Mouse (Mus musculus): ENCODE measurements around the gene Slc4a8. TPM values are rescaled to one million over a fixed set of nuclear protein-coding genes. Genes with fewer than 3 reads are reported as not detected.

The Slc4a8 gene
- polyA plus RNA-seq, 3 experiments from 2014 or later, result 7.4 to 10.9 (median 9.1) TPM

DNA sequence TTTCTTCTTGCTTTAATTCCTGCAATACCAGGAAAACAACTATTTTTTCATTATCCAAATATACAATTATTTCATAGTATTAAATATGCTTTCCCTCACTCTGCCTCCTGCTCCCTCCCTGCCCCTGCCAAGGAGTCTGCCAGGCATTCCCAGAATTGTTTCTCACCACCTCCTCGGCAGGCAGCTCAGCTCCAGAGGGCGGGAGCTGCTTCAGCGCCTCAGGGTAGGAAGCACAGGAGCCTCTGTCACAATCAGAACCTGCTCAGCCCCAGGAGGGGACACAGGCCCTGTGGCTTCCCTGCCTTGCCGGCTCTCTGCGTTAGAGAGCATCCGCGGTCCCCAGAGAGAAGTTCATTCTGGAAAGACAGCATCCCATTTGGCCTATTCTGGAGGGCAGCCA lies 71.2 kb downstream of the Slc4a8 start:
- no peak for ATAC-seq

DNA sequence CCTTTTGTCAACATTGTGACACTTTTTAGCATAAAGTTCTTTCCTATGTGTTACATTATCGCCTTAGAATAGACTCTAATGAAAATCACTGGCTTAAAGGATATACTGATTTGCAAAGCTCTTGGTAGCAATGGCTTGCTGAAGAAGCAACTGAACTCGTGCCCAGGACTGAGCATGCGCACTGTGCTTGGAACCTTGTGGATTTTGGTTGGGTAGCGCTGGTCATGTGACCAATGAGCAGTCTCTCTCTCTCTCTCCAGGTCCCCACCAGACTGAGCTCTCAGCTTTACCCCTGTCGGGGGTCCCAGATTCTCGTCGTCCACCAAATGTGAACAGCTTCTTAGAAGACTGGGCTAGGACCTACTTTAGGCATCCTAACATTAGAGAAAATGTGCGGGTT lies 75.2 kb downstream of the Slc4a8 start:
- no peak for ATAC-seq

DNA sequence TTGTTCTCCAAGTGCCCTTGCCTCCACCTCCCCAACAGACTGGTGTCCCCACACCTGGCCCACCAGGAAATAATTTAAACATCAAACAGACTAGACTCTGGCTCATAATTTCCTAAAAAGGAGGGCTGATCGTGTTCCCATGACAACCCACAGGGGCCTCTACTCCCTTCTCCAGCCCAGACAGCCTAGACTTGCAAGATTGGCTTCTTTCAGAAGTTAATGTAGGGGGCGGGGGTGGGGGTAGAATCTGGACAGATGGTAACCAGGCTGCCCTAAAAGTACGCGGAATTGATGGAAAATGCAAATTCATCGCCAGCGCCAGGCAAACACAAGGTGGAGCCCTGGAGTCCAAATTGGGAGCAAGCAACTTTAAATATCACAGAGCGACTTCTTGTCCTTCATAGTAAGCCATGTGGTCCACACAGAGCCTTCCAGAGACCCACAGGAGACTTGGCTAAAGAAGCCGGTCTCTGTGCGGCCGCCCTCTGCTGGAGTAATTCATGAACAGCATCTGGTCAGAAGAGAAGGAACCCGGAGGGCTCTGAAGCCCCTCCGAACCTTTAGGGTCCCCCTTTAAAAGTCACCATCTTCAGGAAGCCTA lies 77.2 kb downstream of the Slc4a8 start:
- ATAC-seq, result no peak

DNA sequence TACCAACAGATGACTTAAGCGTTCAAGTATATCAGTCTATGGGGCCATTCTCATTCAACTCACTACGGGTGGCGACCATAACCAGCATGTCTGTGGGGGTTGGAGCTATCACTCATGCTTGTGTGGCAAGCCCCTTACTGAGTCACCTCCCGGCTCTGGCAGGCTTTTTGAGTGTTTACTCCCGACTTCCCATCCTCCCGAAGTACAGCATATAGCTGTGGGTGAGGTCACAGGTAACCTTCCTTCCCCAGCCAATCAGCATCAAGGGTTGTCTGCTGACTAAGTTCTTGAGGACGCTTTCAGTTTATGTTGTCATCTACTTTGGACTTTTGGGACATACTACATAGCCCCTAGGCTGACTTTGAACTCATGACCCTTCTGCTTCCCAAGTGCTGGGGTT lies 82.8 kb downstream of the Slc4a8 start:
- no peak for ATAC-seq

DNA sequence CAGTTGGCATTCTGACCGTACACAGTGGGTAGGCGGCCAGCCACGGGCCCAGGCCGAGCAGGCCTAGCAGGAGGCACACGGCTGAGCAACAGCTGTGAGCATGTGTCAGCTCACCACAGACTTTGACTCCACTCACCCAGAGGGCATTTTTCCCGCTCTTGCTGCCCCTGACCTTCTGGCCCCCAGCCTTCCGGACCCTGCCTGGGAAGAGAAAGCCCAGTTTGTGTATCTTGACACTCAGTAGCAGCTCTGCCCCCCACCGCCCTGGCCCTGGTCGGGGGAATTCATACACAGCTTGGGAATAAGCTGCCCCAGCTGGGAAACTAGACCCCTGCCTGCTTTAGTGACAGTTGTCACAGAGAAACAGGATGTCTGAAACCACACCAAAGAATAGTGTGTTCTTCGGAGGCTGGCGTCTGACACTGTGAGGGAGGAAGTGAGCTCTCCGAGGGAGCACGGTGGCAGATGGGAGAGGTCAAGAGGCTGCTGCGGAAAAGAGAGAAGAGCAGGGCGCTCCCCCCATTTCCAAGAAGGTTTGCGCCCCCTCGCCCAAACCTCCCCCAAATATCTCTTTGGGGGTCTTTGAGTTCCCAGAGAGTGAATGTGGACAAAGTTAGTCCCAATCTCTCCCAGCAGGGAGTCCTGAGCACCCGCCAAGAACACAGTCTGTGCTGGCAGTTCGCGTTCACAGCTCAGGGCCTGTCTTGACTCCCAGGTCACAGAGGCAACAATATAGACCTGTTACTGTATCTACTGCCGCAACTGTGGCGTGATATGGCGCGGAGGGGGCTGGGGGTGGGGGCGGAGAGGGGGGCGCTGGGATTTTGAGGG lies 83.7 kb downstream of the Slc4a8 start:
- ATAC-seq, result peak; percentile 99

DNA sequence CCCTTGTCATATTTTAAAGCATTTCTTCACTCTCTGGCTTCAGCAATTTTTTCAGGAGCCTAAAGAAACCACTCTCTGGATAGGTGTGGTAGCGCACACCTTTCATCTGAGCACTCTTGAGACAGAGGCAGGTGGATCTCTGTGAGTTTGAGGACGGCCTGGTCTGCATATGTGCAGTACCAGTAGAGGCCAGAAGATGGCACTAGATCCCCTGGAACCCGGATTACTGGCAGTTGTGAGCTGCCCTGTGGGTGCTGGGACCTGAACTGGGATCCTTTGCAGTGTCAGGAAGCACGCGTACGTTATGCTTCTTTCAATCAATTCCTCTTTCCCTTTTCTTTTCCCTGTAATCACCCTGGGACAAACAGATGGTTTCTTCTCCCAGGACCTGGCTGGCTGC lies 85.6 kb downstream of the Slc4a8 start:
- ATAC-seq, result no peak

DNA sequence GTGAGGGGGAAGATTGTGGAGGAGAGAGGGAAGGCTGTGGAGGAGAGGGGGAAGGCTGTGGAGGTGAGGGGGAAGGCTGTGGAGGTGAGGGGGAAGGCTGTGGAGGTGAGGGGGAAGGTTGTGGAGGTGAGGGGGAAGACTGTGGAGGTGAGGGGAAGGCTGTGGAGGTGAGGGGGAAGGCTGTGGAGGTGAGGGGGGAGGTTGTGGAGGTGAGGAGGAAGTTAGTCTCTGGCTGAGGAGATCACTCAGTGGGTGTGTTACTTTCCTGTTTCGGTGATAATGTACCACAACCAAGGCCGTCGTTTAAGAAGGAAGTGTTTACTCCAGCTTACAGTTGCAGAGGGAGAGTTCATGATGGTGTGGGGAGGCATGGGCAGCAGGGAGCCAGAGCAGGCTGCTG lies 96.0 kb downstream of the Slc4a8 start:
- ATAC-seq, result no peak

DNA sequence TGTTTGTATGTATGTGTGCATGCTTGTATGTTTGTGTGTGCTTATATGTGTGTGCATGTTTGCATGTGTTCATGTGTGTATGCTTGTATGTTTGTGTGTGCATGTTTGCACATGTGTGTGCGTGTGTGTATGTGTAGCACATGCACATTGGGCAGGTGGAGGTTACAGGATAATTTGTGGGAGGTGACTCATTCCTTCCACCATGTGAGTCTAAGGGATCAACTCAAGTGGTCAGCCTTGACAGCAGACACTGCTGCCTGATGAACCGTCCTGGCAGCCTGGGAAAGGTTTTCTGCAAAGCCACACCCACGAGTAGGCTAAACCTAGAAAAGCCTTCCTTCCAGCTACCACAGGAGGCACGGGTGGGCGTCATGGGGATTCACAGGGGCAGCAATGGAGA lies 99.3 kb downstream of the Slc4a8 start:
- ATAC-seq, result no peak

DNA sequence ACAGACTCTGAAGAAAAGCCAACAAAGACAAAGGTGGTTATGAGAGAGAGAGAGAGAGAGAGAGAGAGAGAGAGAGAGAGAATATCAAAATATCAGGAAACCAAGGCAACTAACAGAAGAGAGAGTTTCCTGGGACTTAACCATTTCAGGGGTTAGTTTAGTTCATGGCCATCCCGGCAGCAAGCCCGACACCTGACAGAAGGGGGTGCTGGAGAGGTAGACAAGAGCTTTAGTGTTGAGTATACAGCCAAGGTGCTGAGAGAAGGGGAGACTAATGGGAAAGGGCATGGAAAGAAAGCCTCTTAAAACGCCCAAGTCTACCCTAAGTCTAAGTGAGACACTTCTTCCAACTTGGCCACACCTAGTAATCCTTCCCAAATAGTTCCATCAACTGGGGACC lies 104.0 kb downstream of the Slc4a8 start:
- no peak for ATAC-seq

DNA sequence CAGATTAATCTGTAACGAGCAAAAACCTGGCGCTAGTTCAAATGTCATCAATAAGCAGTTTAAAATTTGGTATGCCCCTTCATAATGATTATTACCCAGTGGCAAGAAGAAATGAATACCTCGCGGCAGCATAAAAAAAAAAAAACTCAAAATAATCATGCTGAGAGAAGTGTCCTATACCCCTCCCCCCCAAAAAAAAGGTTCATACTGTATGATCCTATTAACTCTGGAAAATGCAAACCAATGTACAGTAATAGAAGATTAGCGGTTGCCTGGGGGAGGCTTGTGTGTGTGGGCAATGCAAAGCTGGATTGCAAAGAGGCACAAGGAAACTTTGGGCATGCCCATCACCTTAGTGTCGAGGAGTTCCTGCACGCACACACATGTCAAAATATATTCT lies 108.0 kb downstream of the Slc4a8 start, which contains the start of gene Scn8a:
Scn8a (plus strand) TSS at position 301 of the 400 bp plus-strand sequence.
- no peak for ATAC-seq

DNA sequence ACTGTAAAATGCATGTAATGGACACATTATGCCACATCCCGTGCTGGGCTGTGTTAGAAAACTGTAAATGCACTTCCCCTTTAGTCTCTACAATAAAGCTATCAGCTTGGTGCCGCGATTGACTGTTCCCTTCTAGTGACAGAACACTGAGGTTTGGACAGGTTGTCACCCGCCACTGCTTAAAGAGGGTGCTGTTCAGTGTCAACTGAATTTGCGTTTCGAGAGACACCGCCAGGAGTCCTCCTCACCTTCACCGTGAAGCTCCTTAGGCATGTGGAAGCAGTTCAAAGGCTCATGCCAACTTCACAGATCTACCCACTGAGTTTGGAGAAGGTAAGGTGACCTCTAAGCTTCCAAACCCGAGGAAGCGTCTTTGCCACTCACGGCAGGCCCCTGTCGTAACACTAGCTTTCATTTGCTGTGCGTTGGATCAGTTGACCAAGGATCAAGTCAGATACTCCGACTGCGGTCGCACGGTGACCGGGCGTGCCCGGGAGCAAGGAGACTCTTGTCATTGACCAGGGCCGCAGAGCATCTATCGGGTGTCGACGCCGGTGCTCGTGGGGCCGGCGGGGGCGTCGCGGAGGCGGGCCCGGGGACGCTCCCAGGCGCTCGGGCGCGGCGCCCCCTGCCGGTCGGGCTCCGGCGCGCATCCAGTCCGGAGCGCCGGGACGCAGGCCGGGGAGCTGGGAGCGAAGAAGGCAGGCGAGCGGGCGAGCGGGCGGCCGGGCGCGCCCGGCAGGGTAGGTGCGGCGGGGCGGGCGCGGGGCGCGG lies 108.6 kb downstream of the Slc4a8 start:
- peak; percentile 17 for ATAC-seq

DNA sequence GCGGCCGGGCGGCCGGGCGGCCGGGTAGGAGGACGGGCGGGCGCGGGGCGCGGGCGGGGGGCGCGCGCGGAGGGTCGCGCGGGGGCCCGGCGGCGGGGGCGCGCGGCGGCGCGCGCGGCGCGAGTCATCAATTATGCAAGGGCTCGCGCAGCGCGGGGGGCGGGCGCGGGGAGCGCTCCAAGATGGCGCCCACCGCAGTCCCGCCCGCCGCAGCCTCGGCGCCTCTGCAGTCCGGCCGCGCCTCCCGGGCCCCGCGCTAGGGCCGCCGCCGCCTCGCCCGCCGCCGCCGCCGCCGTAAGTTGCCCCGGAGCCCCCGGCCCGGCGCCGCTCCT lies 109.2 kb downstream of the Slc4a8 start:
- no peak for ATAC-seq

DNA sequence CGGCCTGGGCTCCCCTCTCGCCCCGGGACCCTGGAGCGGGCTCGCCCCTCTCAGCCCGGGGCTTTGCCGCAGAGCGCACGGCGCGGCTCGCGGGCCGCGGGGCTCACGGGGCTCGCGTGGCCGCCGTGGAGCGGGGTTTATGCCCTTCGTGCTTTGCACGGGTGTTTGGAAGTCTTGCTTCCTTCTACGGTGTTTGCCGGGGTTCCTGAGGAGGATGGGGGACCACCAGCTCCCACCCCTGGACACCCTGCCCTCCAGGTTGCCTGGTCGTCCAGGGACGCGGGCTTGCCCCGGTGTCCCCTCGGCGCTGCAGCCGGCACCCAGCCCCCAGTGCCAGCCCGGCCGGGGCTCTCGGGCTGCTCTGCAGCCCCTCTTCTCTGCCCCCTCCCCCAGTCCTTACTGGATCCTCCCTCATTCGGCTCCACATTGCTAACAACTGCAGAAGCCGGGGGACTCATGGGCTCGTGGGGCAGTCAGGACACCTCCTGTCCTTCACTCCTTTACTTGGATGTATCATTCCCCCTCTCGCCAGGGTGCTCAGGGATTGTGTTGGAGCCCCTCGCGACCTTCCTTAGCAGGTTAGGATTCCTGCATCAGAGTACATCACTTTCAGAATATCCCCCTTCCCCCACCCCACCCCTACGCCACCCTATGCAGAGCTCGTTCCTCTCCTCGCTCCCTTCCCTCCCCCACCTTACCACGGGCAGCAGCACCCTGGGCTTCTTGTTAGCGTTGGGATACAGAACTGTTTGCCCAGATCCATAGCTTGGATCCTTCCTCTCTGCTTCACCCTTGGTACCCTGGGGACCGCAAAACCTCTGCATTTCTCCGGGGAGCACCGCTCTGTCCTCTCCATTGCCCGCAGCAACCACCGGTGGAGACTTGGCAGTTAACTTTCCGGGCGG lies 109.8 kb downstream of the Slc4a8 start:
- no peak for ATAC-seq

DNA sequence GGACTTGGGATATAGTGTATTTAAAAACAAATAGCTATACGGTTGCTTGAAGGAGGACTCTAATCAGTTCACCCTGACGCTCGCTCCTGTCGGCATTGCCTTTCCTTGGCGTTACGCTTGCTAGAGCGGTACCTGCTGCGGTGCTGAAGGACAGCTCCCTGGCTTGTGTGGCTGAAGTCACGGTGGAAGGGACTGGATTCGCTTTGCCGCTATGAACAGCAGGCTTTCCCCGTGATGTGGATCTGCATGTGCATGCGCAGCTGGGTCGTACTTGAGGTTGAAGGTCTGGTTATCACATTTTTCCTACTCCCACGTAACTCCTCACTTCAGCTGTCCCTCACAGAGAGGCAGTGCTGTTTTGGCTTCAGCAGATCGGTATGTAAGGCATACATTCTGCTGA lies 111.6 kb downstream of the Slc4a8 start:
- ATAC-seq, result peak; percentile 38

Other genes with a start within 250 kb of the Slc4a8 start
- 1 to 10 TPM; 3.7 to 8.4 (median 5.6) TPM for gene Tfcp2, start 209.7 kb upstream of the Slc4a8 start, polyA plus RNA-seq (2017; shearing (Covaris generic))
- 10 to 100 TPM in 2 of 3 experiments, 1 to 10 TPM in 1; 7.4 to 19.8 (median 18.8) TPM for gene Pou6f1, start 161.8 kb upstream of the Slc4a8 start, polyA plus RNA-seq (2017; shearing (Covaris generic))
- gene Dazap2, start 146.4 kb upstream of the Slc4a8 start, polyA plus RNA-seq (2017; shearing (Covaris generic)), result 100 to 1,000 TPM; 722 to 762 (median 736) TPM
- 1 to 10 TPM in 1 of 3 experiments, not detected in 2; 1.3 TPM for gene Smagp, start 124.8 kb upstream of the Slc4a8 start, polyA plus RNA-seq (2017; shearing (Covaris generic))
- gene Bin2, start 92.2 kb upstream of the Slc4a8 start, polyA plus RNA-seq (2017; shearing (Covaris generic)), result 100 to 1,000 TPM; 292 to 493 (median 317) TPM
- gene Cela1, start 73.8 kb upstream of the Slc4a8 start, polyA plus RNA-seq (2017; shearing (Covaris generic)), result 10 to 100 TPM in 1 of 3 experiments, 1 to 10 TPM in 2; 6.8 to 12.6 (median 8.2) TPM
- 10 to 100 TPM; 55.3 to 67.0 (median 65.0) TPM for gene Galnt6, start 32.4 kb upstream of the Slc4a8 start, polyA plus RNA-seq (2017; shearing (Covaris generic))
- gene Scn8a, start 108.1 kb downstream of the Slc4a8 start, polyA plus RNA-seq (2017; shearing (Covaris generic)), result 1 to 10 TPM in 1 of 3 experiments, under 1 TPM in 2; 0.14 to 1.1 (median 0.78) TPM